Mouse (Mus musculus) v-Abl transformed pro-B cells (cell line): ENCODE data around the gene Popdc2.

Experiments used
- in situ Hi-C, 2 experiments: fragments of 400-800 bp; cut with MboI; formaldehyde crosslinking; loops; one replicate each; pipeline ENCODE4 v1.15.1; 2025; ENCODE audit not compliant: unreplicated experiment in 2 of 2

The Popdc2 gene

DNA sequence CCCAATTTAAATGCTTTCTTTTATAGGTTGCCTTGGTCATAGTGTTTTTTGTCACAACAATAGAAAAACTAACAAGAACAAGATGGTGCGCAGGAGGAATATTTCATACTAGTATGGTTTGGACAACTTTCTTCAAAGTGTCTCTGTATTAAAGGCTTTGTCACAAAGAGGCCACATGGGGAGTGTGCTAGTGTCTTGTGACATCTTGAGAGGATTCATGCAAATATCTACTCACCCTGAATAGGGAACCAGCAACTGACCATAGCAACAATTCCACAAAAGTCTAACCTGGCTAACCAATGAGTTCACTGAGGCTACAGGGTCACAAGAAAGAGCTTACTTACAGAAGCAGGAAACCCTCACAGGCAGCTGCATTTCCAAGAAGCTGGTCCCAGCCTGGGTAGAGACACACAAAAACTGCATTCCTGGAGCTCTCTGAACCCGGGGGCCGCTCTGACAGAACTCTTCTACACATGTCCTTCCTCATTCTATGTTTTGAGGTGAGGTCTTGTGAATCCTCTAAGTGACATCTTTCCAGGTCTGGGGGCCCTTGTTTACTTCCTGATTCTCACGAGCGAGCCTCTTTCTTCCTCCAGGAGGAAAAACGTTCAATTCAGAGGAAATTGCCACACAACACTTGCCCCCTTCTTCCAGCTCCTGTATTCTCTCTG, 33.2 kb downstream of the Popdc2 start:
- in situ Hi-C loops, result no loop called here

DNA sequence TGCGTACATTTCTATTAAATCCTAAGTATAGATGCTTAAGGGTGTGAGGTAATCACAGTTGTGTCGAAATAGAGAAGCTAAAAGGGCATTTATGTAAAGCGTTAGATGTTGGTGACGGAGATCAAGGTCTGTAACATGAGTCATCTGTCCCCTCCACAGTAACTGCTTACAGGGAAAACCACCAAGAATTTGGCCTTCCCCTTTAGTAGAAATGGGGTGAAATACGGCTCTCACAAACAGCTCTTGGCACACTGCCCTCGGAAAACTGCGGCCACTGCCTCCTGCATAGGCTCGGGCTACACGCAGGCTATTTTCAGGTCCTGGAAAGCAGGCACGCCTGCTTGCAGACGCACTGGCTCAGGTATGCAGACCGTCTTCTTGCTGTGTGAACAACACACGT, 34.1 kb downstream of the Popdc2 start:
- in situ Hi-C loops, result no loop called here

DNA sequence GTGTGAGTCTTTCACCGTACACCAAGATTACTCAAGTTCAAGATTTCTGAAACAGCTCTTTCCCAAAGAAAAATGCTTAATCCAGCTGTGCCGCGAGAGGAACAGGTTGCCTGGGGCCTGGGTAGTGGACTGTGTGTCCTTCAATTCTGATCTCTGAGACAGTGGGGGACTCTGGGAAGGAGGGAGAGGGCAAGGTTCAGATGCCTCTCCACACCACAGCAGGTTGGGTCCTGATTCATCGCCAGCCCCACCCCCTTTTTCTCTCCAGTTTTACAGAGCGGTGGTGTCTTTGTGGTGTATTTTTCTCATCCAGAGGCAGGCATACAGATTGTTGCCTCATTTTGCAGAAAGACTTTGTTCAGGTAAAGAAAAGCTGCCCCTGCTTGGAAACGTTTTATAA, 36.3 kb downstream of the Popdc2 start:
- in situ Hi-C loops, result no loop called here

DNA sequence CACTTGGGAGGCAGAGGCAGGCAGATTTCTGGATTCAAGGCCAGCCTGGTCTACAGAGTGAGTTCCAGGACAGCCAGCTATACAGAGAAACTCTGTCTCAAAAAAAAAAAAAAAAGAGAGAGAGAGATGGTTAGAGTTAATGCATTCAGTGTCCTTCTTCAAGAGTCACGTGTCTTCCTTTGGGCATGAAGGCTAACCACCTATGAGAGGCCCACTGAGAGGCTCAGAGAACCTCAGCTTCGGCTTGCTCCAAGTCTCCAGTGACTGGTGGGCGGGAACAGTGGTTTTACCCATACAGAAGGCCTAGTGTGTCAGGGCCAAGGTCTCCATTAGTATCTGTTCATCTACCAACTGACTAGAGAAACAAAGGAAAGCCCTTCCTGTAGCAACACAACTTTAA, 37.1 kb downstream of the Popdc2 start:
- in situ Hi-C loops, result no loop called here

DNA sequence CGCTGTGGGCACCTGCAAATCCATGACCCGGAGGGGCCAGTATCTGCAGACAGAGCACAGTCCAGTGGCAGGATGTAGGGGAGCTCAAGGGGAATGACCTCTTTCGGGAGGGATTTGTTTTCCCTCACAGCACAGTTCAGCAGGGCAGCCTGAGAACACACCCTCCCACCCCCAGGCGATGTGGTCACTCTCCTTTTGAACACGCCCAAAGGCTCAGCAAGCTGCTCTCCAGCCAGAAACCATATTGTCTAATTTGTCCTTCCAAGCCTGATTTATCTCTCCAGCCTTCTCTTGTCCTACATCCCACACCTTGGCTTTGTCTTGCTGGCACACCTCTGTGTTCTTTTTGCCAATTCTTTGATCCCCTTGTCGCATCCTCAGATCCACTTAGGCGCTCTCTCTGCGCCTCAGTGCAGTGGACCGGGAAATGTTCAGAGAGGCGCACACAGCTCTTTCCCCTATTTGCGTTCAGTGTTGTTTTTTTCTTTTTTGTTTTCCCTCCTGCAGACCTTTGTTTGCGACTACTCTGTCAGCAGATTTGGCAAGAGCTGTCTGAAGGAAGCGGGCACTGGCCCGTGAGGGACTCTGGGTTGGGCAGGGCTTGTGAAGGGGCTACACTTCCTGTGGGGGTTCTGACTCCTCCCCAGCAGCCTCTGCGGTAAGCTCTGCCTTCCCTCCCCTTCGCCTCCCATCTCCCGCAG, 37.7 kb downstream of the Popdc2 start:
- in situ Hi-C loops, result loop anchor here in 1 of 2 experiments (5.0 kb wide), 1 partner anchor 43 kb away; no protein-coding TSS in a partner anchor

DNA sequence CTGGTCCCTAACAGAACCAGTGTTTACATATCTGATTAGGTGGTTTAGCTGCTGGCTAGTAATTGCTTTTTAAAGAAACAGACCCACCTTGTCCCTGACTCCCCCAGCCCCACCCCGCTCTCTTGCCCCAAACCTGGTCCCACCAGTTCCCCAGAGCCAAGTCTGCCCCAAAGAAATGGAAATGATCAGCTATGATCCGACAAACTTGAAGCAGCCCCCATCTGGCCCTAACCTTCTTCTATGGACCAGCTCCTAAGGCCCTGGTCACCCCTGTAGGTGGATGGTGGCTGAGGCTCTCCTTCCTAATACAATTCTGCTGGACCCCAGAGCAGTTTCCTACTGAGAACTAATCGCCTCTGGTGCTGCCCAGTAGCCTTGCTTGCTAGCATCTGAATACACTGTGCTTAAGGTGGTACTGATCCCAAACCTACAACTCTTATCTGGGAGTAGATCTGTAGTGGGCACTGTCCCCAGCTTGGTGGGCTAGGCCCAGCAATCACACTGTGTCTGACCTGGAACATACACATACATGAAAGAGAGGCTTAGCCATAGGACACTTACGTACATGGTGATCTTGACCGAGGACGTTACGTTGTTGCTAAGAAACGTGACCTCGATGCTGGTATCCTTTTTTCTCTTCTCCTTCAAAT, 38.4 kb downstream of the Popdc2 start:
- in situ Hi-C loops, result loop anchor here in 1 of 2 experiments (5.0 kb wide), 1 partner anchor 42 kb away; no protein-coding TSS in a partner anchor

DNA sequence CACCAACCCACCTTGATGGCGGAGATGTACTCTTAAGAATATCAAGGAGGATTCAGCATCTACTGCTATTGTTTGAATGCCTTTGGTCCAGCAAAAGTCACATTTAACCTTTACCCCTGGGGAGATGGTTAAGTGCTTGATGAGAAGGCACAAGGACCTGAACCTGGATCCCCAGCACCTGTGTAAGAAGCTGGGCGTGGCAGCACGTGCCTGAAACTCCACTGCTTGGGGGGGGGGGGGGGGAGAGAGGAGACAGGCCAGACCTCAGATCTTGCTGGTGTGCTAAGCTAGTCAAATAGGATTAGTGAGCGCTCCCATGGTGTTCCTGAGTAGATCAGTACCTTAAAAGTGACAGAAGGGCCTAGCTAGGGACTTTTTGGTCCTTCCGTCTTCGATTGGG, 39.5 kb downstream of the Popdc2 start:
- in situ Hi-C loops, result loop anchor here in 1 of 2 experiments (5.0 kb wide), 1 partner anchor 41 kb away; no protein-coding TSS in a partner anchor

DNA sequence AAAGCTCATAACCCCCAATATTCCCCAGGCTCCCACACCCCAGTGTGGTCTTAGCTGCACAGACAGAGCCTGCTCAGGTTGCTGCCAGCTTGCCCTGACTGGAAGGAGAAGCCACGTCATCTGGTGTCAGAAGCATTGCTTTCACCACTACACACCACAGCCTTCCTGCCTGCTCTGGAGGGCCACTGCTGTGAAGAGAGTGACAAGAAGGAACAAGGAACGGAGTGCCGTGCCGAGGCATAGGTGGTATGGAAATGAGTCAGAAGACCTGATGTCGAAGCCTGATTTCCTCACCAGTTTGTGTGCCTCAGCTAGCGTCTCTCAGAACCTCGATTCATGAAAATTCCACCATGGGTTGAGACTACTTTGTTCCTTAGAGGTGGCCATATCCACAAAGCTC, 41.6 kb downstream of the Popdc2 start:
- in situ Hi-C loops, result loop anchor here in 1 of 2 experiments (5.0 kb wide), 1 partner anchor 39 kb away; no protein-coding TSS in a partner anchor

DNA sequence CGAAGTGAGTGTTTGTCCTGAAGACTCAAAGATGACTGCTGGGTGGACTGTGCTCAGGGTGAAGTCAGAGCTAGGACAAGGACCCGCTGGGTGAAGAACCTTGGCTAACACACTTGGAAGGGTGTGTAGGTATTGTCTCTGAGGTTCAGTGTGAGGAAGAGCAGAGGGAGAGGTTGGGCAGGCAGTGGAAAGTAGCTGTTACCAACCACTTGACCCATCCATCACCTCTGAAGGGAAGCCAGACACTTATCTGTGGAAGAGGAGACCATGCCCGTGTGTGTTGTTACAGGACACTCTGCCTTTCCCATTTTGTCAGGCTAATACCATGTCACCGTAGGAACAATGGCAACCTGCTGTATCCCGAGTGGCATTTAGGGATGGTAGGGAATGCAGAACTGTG, 44.3 kb downstream of the Popdc2 start:
- in situ Hi-C loops, result no loop called here

DNA sequence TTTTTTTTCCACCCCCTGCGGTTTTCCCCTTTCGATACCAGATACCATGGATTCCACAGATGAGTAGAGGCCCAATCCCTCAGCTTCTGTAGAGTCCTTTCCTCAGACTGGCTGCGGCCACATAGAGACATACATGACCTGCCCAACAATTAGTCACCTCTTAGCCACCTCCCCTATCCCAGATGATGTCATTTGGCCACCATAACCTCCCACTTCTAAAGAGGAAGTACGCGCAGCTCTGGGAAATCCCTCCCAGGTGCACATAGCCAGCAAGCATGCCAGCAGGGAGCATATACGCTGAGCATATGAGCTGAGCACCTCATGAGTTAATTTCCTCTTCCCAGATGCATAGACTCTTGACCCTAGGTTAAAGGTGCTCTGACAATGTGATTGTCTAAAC, 44.7 kb downstream of the Popdc2 start:
- in situ Hi-C loops, result no loop called here

DNA sequence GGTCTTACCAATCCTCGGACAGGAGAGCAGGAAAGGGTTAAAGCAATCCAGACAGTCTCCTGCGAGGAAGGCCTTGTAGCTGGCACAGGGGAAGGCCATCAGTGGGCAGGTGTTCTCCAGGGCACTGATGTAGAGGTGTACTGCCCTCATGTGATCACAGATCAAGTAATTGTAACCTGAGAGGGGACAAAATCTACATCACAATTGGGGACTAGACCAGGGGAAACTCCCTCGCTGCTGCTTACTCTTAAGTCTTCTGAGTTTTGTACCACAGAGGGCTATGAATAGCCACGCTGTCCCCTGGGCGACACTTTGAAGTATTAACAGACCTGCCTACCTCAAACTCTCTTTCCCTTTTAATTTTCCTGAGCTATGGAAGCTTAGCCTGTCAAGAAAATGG, 45.6 kb downstream of the Popdc2 start:
- in situ Hi-C loops, result no loop called here

DNA sequence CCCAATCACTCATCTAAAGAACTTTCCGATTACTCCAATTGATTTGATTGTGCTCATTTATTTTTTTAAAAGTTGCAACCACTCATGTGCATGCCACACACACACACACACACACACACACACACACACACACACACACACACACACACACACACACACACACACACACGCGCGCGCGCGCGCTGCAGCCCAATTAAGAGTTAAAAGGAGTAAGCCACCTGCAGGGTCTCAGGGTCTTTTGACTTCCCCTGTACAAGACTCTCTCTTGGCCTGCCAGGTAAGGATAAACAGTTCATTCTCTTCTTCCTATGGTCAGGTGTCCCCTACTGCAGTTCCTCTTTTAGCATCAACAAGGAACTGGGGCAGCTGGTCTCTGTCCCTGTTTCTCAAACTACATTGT, 46.4 kb downstream of the Popdc2 start:
- in situ Hi-C loops, result no loop called here

DNA sequence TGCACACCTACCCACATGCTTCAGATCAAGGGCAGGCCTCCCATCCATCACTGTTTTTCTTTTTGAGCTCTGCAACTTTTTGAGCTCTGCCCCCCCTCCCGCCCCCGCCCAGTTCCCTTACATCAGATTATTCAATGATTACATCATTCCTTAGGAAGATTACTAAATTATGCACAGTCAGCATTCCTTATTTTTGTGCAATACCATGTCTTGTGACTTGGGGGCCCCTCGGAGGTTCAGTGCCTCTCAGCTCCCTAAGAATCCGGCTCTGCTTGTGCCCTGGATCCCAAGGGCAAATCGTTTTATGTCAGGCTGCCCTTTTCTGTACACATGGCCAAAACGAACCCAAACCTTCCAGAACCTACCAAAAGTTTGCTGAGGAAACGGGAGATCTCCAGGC, 52.9 kb downstream of the Popdc2 start:
- in situ Hi-C loops, result no loop called here

DNA sequence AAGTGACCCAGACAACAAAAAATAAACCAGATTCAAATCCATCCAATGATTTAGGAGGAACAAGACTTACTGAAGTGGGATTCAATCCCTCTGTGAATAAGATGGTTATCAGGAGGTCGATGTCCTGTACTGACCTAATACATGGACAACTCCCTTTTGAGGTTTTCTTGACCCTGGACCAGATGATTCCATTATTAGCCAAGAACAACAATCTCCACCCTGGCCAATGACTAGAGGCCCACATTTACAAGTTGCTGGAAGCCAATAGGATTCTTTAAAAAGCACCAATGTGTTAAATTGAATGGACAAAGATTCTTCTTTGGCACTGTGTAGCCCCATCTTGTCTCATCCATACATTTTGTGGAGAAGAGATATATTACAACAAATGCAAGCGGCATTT, 63.4 kb downstream of the Popdc2 start:
- in situ Hi-C loops, result no loop called here

DNA sequence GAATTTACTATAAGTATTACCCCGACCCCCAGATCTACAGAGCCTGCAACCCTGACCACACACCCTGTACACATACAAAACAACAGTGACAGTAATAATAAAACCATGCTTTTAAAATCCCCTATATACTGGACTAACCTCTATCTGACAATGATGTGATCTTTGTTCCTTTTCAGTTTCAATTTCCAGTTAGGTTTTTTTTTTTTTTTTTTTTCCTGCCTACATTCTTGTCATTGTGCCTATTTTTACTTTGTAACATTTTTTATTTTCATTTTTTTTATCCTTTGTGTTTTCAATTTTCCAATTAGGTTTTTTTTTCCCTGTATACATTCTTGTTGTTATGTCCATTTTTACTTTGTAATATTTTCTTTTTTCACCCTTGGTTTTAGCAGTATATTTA, 63.8 kb downstream of the Popdc2 start:
- in situ Hi-C loops, result no loop called here
